Mouse (Mus musculus) liver, embryonic 14.5 days (tissue): ENCODE measurements around the gene Ppfibp1. TPM values are rescaled to one million over a fixed set of nuclear protein-coding genes. Genes with fewer than 3 reads are reported as not detected.

ENCODE experiments used
- ATAC-seq: fragments of 200-750 bp; cut with Nextera tagmentation; 2 replicates; pipeline ENCODE4 v1.8.0; 2017; ENCODE audit warnings: moderate number of reproducible peaks, mild to moderate bottlenecking, moderate library complexity; ENCODE audit not compliant: insufficient read depth
- DNase-seq, 3 experiments: peaks; one replicate each; pipeline ENCODE4 v3.0.0-alpha.2; 2012 to 2013; ENCODE audit warnings: low read depth in 3 of 3, low spot score in 3 of 3
- H3K27ac ChIP-seq: fragments of 300-500 bp; sonication (generic); 2 replicates; pipeline ENCODE4 v1.5.1; 2014; ENCODE audit warnings: moderate library complexity, mild to moderate bottlenecking, control low read depth, inconsistent platforms
- H3K27me3 ChIP-seq: fragments of 300-500 bp; sonication (generic); 2 replicates; pipeline ENCODE4 v1.6.1; 2014; ENCODE audit warnings: mild to moderate bottlenecking, low read length, moderate library complexity; ENCODE audit not compliant: control insufficient read depth, insufficient read depth
- H3K36me3 ChIP-seq: fragments of 300-500 bp; sonication (generic); replicated peaks from 2 replicates; pipeline ENCODE4 v1.6.1; 2014; ENCODE audit warnings: low read depth; ENCODE audit not compliant: control insufficient read depth, insufficient read depth
- H3K4me1 ChIP-seq, 2 experiments: fragments of 200-500 bp in 1 of 2; fragments of 300-500 bp in 1 of 2; sonication (generic) in 1 of 2; replicated peaks; 2 replicates each; pipeline ENCODE4 v1.6.1; 2012 to 2014; ENCODE audit warnings: antibody characterized with exemption in 1 of 2, inconsistent platforms in 1 of 2, low read length in 1 of 2; ENCODE audit not compliant: control insufficient read depth in 2 of 2, insufficient read depth in 2 of 2
- H3K4me2 ChIP-seq: fragments of 300-500 bp; sonication (generic); 2 replicates; pipeline ENCODE4 v1.6.1; 2014; ENCODE audit warnings: low read depth, mild to moderate bottlenecking, control low read depth, moderate library complexity
- H3K4me3 ChIP-seq, 2 experiments: fragments of 200-500 bp in 1 of 2; fragments of 300-500 bp in 1 of 2; sonication (generic) in 1 of 2; 2 replicates each; pipeline ENCODE4 v1.5.1; 2012 to 2014; ENCODE audit warnings: low read depth in 2 of 2, low read length in 2 of 2, mild to moderate bottlenecking in 2 of 2, control low read depth in 1 of 2, inconsistent platforms in 1 of 2, moderate library complexity in 1 of 2; ENCODE audit not compliant: insufficient read depth in 1 of 2
- H3K9ac ChIP-seq: fragments of 300-500 bp; sonication (generic); replicated peaks from 2 replicates; pipeline ENCODE4 v1.6.1; 2014; ENCODE audit warnings: mild to moderate bottlenecking, control low read depth, moderate library complexity
- H3K9me3 ChIP-seq: fragments of 300-500 bp; sonication (generic); 2 replicates; pipeline ENCODE4 v1.6.1; 2016; ENCODE audit warnings: low read length, mixed read lengths; ENCODE audit not compliant: control insufficient read depth
- CTCF ChIP-seq: IDR thresholded peaks from 2 replicates; pipeline ENCODE4 v1.5.1; 2016; ENCODE audit warnings: antibody characterized with exemption, low read depth, control low read depth
- EP300 ChIP-seq: IDR thresholded peaks from 2 replicates; pipeline ENCODE4 v1.6.1; 2016; ENCODE audit warnings: antibody characterized with exemption, low read depth
- WGBS: fragments of 180-500 bp; shearing (Covaris S2); extraction: QIAGEN DNeasy Blood & Tissue Kit; methylation state at CpG from one replicate; pipeline ENCODE4 v1.1.7; 2014; ENCODE audit not compliant: insufficient replicate concordance; 5-methylcytosine and 5-hydroxymethylcytosine counted together
- polyA plus RNA-seq, 2 experiments: library from polyadenylated mRNA; depleted of rRNA in 1 of 2; stranded (reverse) in 1 of 2; unstranded in 1 of 2; fragments of >200 nt; fragmentation: Nextera tagmentation in 1 of 2; extraction: Ambion mirVana in 1 of 2; gene quantifications; 2 replicates each; pipeline versions ENCODE4 v1.2.1 to v1.2.3; 2012 to 2014

The Ppfibp1 gene
- polyA plus RNA-seq, 2 experiments: 5.2 to 9.1 TPM

GRCm38 (mm10) chr6:146959908-146960680, 71.8 kb downstream of the Ppfibp1 start:
- H3K9me3 ChIP-seq: no peaks in the 10 kb centered on the region
- no peaks in the 10 kb centered on the region for H3K27me3 ChIP-seq
- WGBS: 74% methylated on average over 9 of the region's 9 CpGs
- no peak overlapping the region for H3K4me2 ChIP-seq
- H3K36me3 ChIP-seq: no peaks in the 10 kb centered on the region
- peaks cover 12 to 34% of the 10 kb centered on the region in 2 experiments for H3K4me1 ChIP-seq
- DNase-seq (no peak), ATAC-seq (no peak)
- H3K4me3 ChIP-seq: no peak overlapping the region
- no peak overlapping the region for H3K27ac ChIP-seq
- H3K9ac ChIP-seq: no peak overlapping the region
- no peak for TF ChIP-seq EP300
- TF ChIP-seq CTCF: no peak

- ATAC-seq (no peak), DNase-seq (no peak)
- H3K36me3 ChIP-seq: no peaks in the 10 kb centered on the region
- no peak overlapping the region for H3K4me2 ChIP-seq
- 62% methylated on average over 5 of the region's 5 CpGs for WGBS
- no peak overlapping the region for H3K4me3 ChIP-seq
- H3K9me3 ChIP-seq: no peaks in the 10 kb centered on the region
- H3K4me1 ChIP-seq: peaks cover 6 to 28% of the 10 kb centered on the region in 2 experiments; a peak in 3 of 4 replicates
- TF ChIP-seq EP300: no peak
- no peak for TF ChIP-seq CTCF
- H3K9ac ChIP-seq: no peak overlapping the region
- no peak overlapping the region for H3K27ac ChIP-seq
- no peaks in the 10 kb centered on the region for H3K27me3 ChIP-seq
Observed at GRCm38 (mm10) chr6:146960956-146961355, 72.7 kb downstream of the Ppfibp1 start.

GRCm38 (mm10) chr6:146961832-146962481, 73.7 kb downstream of the Ppfibp1 start:
- DNase-seq: peak in 1 of 3 experiments; percentile 46
- Histone ChIP-seq H3K4me1 (peaks cover 3 to 25% of the 10 kb centered on the region in 2 experiments; a peak in 3 of 4 replicates), H3K9me3 (no peaks in the 10 kb centered on the region), H3K9ac (no peak overlapping the region), H3K27me3 (no peaks in the 10 kb centered on the region), H3K27ac (no peak overlapping the region), H3K36me3 (no peaks in the 10 kb centered on the region), H3K4me3 (no peak overlapping the region), H3K4me2 (no peak overlapping the region)
- TF ChIP-seq EP300 (0 out of 2 replicates have a peak, but pooled peaks have one; percentile 37), CTCF (peak; percentile 26; the same call in 1 of the 2 replicates)
- ATAC-seq: peak; percentile 82
- 18% methylated on average over 6 of the region's 6 CpGs for WGBS

GRCm38 (mm10) chr6:146963396-146964150, 75.3 kb downstream of the Ppfibp1 start:
- H3K9me3 ChIP-seq: no peaks in the 10 kb centered on the region
- DNase-seq (no peak), ATAC-seq (no peak)
- H3K4me2 ChIP-seq: no peak overlapping the region
- no peaks in the 10 kb centered on the region for H3K36me3 ChIP-seq
- WGBS: 68% methylated on average over 6 of the region's 6 CpGs
- TF ChIP-seq EP300 (no peak), CTCF (no peak)
- no peaks in the 10 kb centered on the region for H3K27me3 ChIP-seq
- H3K4me3 ChIP-seq: no peak overlapping the region
- peaks cover 3 to 25% of the 10 kb centered on the region in 2 experiments; a peak in 3 of 4 replicates for H3K4me1 ChIP-seq
- H3K9ac ChIP-seq: no peak overlapping the region
- no peak overlapping the region for H3K27ac ChIP-seq
